Mouse (Mus musculus) kidney, embryonic 14.5 days (tissue): ENCODE data around the gene Sec31a. TPM values are rescaled to one million over a fixed set of nuclear protein-coding genes. Genes with fewer than 3 reads are reported as not detected.

ENCODE experiments used
- ATAC-seq: fragments of 200-750 bp; cut with Nextera tagmentation; 2 replicates; pipeline ENCODE4 v1.8.0; 2017; ENCODE audit warnings: moderate number of reproducible peaks, mild to moderate bottlenecking, moderate TSS enrichment, moderate library complexity; ENCODE audit not compliant: low FRiP score, low TSS enrichment
- H3K27ac ChIP-seq: fragments of 300-500 bp; sonication (generic); 2 replicates; pipeline ENCODE4 v1.5.1; 2014; ENCODE audit warnings: low read depth, mild to moderate bottlenecking, low read length, moderate library complexity, mixed read lengths
- H3K27me3 ChIP-seq: fragments of 300-500 bp; sonication (generic); 2 replicates; pipeline ENCODE4 v1.6.1; 2014; ENCODE audit warnings: mild to moderate bottlenecking, low read length; ENCODE audit not compliant: control insufficient read depth, insufficient read depth
- H3K36me3 ChIP-seq: fragments of 300-500 bp; sonication (generic); 2 replicates; pipeline ENCODE4 v1.6.1; 2014; ENCODE audit warnings: low read length, mixed read lengths; ENCODE audit not compliant: control insufficient read depth, insufficient read depth
- H3K4me1 ChIP-seq: fragments of 300-500 bp; sonication (generic); 2 replicates; pipeline ENCODE4 v1.6.1; 2014; ENCODE audit warnings: low read length, mixed read lengths; ENCODE audit not compliant: control insufficient read depth, insufficient read depth
- H3K4me2 ChIP-seq: fragments of 300-500 bp; sonication (generic); replicated peaks from 2 replicates; pipeline ENCODE4 v1.6.1; 2014; ENCODE audit warnings: low read depth, mild to moderate bottlenecking, low read length
- H3K4me3 ChIP-seq: fragments of 300-500 bp; sonication (generic); 2 replicates; pipeline ENCODE4 v1.5.1; 2014; ENCODE audit warnings: mild to moderate bottlenecking, low read length
- H3K9ac ChIP-seq: fragments of 300-500 bp; sonication (generic); 2 replicates; pipeline ENCODE4 v1.6.1; 2014; ENCODE audit warnings: low read depth, mild to moderate bottlenecking, low read length, moderate library complexity
- H3K9me3 ChIP-seq: fragments of 300-500 bp; sonication (generic); 2 replicates; pipeline ENCODE4 v1.6.1; 2016; ENCODE audit warnings: low read length; ENCODE audit not compliant: control insufficient read depth
- WGBS: fragments of 180-500 bp; shearing (Covaris S2); extraction: QIAGEN DNeasy Blood & Tissue Kit; methylation state at CpG from one replicate; pipeline ENCODE4 v1.1.7; 2014; 5-methylcytosine and 5-hydroxymethylcytosine counted together
- polyA plus RNA-seq: library from polyadenylated mRNA; unstranded; fragments of >200 nt; fragmentation: Nextera tagmentation; extraction: Ambion mirVana; gene quantifications from 2 replicates; pipeline ENCODE4 v1.2.1, GENCODE M21; 2014

Sec31a gene
- polyA plus RNA-seq, 1 experiment from 2014 or later, result 163 TPM

DNA sequence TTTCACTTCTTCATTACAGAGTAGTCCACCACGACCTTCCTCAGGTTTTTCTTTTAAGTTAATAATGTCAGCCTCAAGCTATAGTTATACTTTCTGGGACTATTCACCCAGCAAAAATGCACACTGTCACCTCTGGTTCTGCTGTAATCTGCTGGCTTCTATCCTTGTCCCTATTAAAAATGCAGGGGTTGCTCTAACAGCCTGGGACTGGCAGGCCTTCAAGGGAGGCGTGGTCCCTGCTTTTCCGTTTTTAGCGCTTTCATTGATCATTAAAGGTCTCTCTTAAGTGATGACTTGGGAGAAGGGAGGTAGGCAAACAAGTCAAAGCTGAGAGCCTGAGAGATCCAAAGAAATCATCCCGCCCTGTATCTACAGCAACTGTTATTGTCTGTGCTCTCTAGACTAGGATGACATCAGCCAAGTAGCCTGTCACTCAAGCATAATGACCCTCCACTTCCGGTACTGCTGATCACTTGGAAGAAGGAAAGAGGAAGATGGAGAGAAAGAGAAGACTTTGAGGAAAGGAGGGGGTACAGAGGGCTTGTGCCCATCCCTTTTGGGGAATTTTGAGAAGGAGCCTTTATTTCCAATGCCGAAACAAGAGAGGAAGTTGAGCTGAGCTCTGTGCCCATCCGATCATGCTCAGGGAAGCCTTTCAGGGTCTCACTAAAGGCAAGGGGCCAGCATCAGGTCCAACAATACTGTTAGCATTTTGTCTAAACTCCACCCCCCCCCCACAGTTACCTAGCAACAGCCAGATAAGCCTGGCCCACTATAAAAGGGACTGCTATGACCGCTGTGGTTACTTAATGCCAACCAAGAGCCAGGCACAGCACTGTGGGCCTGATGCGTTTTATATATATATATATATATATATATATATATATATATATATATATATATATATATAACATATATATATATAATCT is 66.5 kb downstream of the Sec31a start:
- no peak for ATAC-seq
- H3K4me3 ChIP-seq, result no peak overlapping the region
- 68% methylated on average over 10 of the region's 10 CpGs for WGBS
- H3K9ac ChIP-seq, result no peak overlapping the region
- no peaks in the 10 kb centered on the region for H3K36me3 ChIP-seq
- no peaks in the 10 kb centered on the region for H3K27me3 ChIP-seq
- peaks cover 3% of the 10 kb centered on the region; the same call in 1 of the 2 replicates for H3K4me1 ChIP-seq
- H3K9me3 ChIP-seq, result no peaks in the 10 kb centered on the region; the same call in 1 of the 2 replicates
- H3K27ac ChIP-seq, result no peak overlapping the region
- no peak overlapping the region for H3K4me2 ChIP-seq

DNA sequence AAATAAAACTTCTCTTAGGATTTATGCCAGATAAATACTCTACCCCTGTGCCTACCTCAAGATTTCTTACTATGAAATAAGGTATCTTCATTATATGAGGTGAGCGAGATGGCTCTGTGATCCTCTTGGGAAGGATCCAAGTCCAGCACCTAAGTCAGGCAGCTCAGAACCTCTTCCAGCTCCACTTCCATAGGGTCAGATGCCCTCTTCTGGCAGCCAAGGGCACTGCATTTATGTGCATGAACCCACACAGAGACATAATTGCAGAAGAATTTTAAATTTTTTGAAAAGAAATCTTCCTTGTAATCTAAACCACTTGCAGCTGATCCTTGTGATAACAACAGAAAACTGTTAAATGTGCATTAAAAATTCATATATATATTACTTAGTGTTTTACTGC is 70.9 kb downstream of the Sec31a start:
- H3K4me2 ChIP-seq, result no peak overlapping the region
- H3K36me3 ChIP-seq, result no peaks in the 10 kb centered on the region
- ATAC-seq, result no peak
- H3K4me1 ChIP-seq, result no peaks in the 10 kb centered on the region
- no peak overlapping the region for H3K9ac ChIP-seq
- no peaks in the 10 kb centered on the region for H3K9me3 ChIP-seq
- no peak overlapping the region for H3K4me3 ChIP-seq
- 100% methylated on average over 1 of the region's 1 CpGs for WGBS
- H3K27me3 ChIP-seq, result no peaks in the 10 kb centered on the region
- H3K27ac ChIP-seq, result no peak overlapping the region

DNA sequence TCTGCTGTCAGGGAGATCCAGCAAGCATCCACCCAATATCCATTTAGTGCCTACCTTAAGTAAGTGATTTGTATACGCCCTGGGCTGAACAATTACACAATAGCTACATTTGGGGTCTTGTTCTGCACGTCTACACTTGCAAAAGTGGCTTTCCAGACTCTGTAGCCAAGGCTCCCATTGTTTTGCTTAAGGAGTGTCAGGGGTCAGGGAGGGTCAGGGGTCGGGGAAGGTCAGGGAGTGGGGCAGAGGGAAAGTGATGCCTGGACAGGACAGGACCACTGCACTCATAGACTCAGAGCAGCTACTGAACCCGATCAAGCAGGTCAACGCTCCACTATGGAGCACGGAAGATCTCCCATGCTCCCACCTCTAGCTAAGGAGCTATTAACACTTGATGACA is 72.9 kb downstream of the Sec31a start:
- no peaks in the 10 kb centered on the region for H3K27me3 ChIP-seq
- H3K9me3 ChIP-seq, result no peaks in the 10 kb centered on the region
- no peak overlapping the region for H3K27ac ChIP-seq
- no peaks in the 10 kb centered on the region for H3K4me1 ChIP-seq
- no peak for ATAC-seq
- no peak overlapping the region for H3K9ac ChIP-seq
- no peaks in the 10 kb centered on the region for H3K36me3 ChIP-seq
- no peak overlapping the region for H3K4me3 ChIP-seq
- no peak overlapping the region for H3K4me2 ChIP-seq
- WGBS, result 38% methylated on average over 6 of the region's 6 CpGs

DNA sequence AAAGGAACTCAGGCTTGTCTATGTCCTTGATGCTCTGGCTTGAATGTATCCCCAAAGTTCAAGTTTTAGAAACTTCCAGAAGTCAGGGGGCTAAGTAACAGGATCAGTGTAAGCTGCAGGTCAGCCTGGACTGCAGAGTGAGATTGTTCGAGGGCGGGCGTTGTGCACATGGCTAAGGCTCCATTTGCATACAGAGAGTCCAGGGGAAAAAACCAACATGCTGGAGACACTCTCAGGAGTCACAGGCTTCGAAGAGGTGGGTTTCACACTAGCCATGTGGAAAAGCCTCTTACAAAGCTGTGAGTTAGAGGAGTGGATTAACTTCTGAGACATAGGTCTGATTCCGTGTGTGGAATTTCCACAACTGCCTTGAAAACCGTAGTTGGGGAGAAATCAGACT is 73.6 kb downstream of the Sec31a start:
- Histone ChIP-seq H3K4me1 (no peaks in the 10 kb centered on the region), H3K9me3 (no peaks in the 10 kb centered on the region), H3K4me3 (no peak overlapping the region), H3K36me3 (no peaks in the 10 kb centered on the region), H3K4me2 (no peak overlapping the region), H3K27ac (no peak overlapping the region), H3K9ac (no peak overlapping the region), H3K27me3 (no peaks in the 10 kb centered on the region)
- 81% methylated on average over 6 of the region's 6 CpGs for WGBS
- ATAC-seq, result no peak

DNA sequence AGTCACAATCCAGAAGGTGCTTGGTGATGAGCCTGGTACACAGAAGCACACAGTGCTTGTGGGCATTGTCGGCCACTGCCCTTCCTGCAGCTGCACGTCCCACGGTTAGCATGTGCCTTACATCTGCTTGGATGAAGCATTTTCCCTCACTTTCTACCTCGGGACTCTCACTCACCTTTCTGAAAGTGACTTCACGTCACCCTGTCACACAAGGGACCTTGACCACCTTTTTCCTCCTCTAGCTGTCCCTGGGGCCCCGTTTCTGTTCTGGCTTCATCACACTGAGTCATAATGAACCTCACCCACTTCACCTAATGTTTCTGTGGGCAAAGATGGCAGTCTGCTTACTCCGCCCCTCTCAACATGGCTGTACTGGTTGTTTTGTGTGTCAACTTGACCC is 75.0 kb downstream of the Sec31a start:
- no peaks in the 10 kb centered on the region for H3K27me3 ChIP-seq
- WGBS, result 95% methylated on average over 7 of the region's 7 CpGs
- no peak overlapping the region for H3K9ac ChIP-seq
- ATAC-seq, result no peak
- no peak overlapping the region for H3K4me3 ChIP-seq
- H3K9me3 ChIP-seq, result no peaks in the 10 kb centered on the region
- no peak overlapping the region for H3K4me2 ChIP-seq
- no peak overlapping the region for H3K27ac ChIP-seq
- H3K4me1 ChIP-seq, result no peaks in the 10 kb centered on the region
- no peaks in the 10 kb centered on the region for H3K36me3 ChIP-seq

DNA sequence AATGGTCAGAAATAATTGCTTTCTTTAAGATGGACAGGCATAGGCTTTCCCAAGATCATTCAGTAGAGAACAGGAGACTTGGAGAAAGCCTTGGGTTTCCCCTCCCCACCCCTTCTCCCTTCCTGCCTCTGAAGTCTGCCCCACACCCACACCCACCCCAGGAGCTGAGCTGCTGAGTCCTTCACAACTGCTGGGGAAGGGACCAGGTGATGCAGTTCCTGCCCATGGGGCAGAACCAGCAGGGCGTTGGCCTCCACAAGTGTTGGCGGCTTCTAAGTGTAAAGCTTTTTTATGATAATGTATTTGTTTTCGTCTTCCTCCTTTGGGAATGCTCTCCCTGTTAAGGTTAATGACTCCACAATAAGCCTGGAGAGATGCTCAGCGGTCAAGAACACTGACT is 78.2 kb downstream of the Sec31a start:
- Histone ChIP-seq H3K27ac (no peak overlapping the region), H3K4me1 (no peaks in the 10 kb centered on the region), H3K36me3 (no peaks in the 10 kb centered on the region), H3K9ac (no peak overlapping the region), H3K9me3 (no peaks in the 10 kb centered on the region), H3K4me2 (no peak overlapping the region), H3K4me3 (no peak overlapping the region), H3K27me3 (no peaks in the 10 kb centered on the region)
- WGBS, result 79% methylated on average over 4 of the region's 4 CpGs
- 0 out of 2 replicates have a peak, but pooled peaks have one; percentile 54 for ATAC-seq

DNA sequence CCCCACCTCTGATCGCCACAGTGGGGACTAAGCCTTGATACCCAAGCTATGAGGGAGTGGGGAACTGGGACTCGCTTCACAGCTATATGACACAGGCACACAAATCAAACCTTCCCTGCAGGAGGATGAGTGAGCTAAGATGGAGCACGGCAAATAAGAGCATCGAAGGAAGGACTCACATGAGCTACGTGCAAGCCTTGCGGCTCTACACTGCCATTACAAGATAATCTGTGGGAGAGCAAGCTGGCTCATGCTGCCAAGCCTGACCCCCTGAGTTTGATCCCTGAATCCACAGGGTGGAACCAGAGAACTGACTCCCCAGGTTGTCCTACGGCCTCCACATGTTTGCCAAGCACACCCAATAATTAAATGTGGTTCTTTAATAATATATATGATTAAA is 79.2 kb downstream of the Sec31a start:
- ATAC-seq, result no peak
- WGBS, result 84% methylated on average over 7 of the region's 7 CpGs
- no peaks in the 10 kb centered on the region for H3K36me3 ChIP-seq
- H3K27me3 ChIP-seq, result no peaks in the 10 kb centered on the region
- H3K4me3 ChIP-seq, result no peak overlapping the region
- H3K9me3 ChIP-seq, result no peaks in the 10 kb centered on the region
- no peak overlapping the region for H3K27ac ChIP-seq
- H3K9ac ChIP-seq, result no peak overlapping the region
- H3K4me2 ChIP-seq, result no peak overlapping the region
- no peaks in the 10 kb centered on the region for H3K4me1 ChIP-seq

DNA sequence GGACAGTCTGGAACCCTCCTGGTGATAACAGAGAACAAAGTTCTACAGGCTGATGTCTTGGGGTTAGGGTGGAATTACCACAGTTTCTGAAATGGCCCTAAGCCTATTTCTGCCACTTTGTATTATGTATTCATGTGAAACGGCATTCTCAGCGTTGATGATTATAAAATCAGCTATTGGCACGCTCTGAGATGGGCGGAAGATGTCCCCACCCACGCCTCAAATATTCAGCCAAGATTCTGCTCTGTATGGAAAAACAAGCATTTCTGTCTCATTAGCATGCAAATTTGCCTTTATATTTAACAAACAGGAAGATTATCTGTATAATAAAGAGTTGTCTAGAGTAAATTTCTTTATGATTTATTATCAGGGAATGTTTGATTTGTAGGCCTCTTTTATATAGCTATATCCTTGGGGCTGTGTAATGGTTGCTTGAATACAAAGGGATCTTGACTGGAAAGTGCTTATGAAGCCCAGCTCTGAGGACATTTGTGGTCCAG is 80.4 kb downstream of the Sec31a start:
- Histone ChIP-seq H3K9ac (no peak overlapping the region), H3K27ac (no peak overlapping the region), H3K4me2 (no peak overlapping the region), H3K27me3 (no peaks in the 10 kb centered on the region), H3K36me3 (no peaks in the 10 kb centered on the region), H3K9me3 (no peaks in the 10 kb centered on the region), H3K4me1 (no peaks in the 10 kb centered on the region), H3K4me3 (no peak overlapping the region)
- WGBS, result 86% methylated on average over 5 of the region's 5 CpGs
- ATAC-seq, result no peak

DNA sequence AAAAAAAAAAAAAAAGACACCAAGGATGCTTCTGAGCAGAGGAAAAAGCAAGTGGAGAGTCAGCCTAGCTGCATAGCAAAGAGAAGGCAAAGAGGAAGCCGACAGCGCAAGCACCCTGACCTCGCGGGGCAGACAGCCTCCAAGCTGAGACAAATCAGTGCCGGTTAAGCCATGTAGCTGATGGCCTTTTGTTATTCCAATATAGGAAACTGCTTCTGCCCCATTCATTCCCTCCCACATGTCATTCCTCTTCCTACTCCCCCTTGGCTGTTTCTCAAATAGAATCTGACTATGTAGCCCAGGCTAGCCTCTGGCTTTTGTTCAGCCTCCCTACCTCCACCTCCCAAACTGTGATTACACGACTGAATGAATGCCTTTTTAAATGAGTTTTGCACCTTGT is 81.3 kb downstream of the Sec31a start:
- Histone ChIP-seq H3K4me1 (no peaks in the 10 kb centered on the region), H3K9me3 (no peaks in the 10 kb centered on the region), H3K27ac (no peak overlapping the region), H3K4me3 (no peak overlapping the region), H3K9ac (no peak overlapping the region), H3K36me3 (no peaks in the 10 kb centered on the region), H3K27me3 (no peaks in the 10 kb centered on the region), H3K4me2 (no peak overlapping the region)
- no peak for ATAC-seq
- WGBS, result 41% methylated on average over 6 of the region's 6 CpGs
